In genomic region chrX:23699023-23699422, GRCm38 (mm10) we compare ENCODE assay signal across 26 mouse cellular contexts. TPM values are rescaled to one million over a fixed set of nuclear protein-coding genes. Genes with fewer than 3 reads are reported as not detected.
DNase-seq lines count a peak whose midpoint lies in the region; ATAC-seq and TF ChIP-seq lines count a peak whose summit lies in the region.
"Had no signal": no experiment of that assay in that cellular context is flagged by ENCODE, and none has a peak within 500 bp of the region (broad histone marks: within the 10 kb centered on the region; RNA-seq: fewer than 3 reads in every experiment).

No protein-coding gene starts in this region.

- no peaks in the 10 kb centered on the region for H3K9me3 ChIP-seq in liver, postnatal 0 days (ENCODE audit: low read length)
- no peaks in the 10 kb centered on the region for H3K9me3 ChIP-seq in liver, embryonic 12.5 days (replicated peaks)
- H3K9me3 ChIP-seq in liver, embryonic 14.5 days (ENCODE audit: control insufficient read depth, low read length), result no peaks in the 10 kb centered on the region
- H3K9me3 ChIP-seq: embryonic facial prominence, embryonic 13.5 days; embryonic facial prominence, embryonic 15.5 days; forebrain, embryonic 10.5 days; forebrain, embryonic 12.5 days; G1E had no signal

- no peak for ATAC-seq in liver, postnatal 0 days
- ATAC-seq in liver, embryonic 12.5 days, result peak; percentile 71
- ATAC-seq in liver, embryonic 14.5 days (ENCODE audit: insufficient read depth), result peak; percentile 62; the same call in 1 of the 2 replicates
- ATAC-seq: CD4-positive, CD25-positive, alpha-beta regulatory T cell, adult 4 months; forebrain, embryonic 14.5 days; forebrain, postnatal 0 days had no signal

- H3K36me3 ChIP-seq in liver, postnatal 0 days (replicated peaks; ENCODE audit: insufficient read depth, low read length), result no peaks in the 10 kb centered on the region
- no peaks in the 10 kb centered on the region for H3K36me3 ChIP-seq in liver, embryonic 12.5 days
- no peaks in the 10 kb centered on the region for H3K36me3 ChIP-seq in liver, embryonic 14.5 days (replicated peaks; ENCODE audit: control insufficient read depth, insufficient read depth, low read depth)
- H3K36me3 ChIP-seq: embryonic facial prominence, embryonic 13.5 days; embryonic facial prominence, embryonic 15.5 days; forebrain, embryonic 10.5 days; forebrain, embryonic 12.5 days; G1E had no signal

- no peaks in the 10 kb centered on the region for H3K4me1 ChIP-seq in liver, postnatal 0 days (ENCODE audit: insufficient read depth)
- peaks cover 19% of the 10 kb centered on the region for H3K4me1 ChIP-seq in liver, embryonic 12.5 days
- no peaks in the 10 kb centered on the region; a peak in 1 of 4 replicates for H3K4me1 ChIP-seq in liver, embryonic 14.5 days (replicated peaks; ENCODE audit: control insufficient read depth in 2 of 2, insufficient read depth in 2 of 2, low read length in 1 of 2)
- H3K4me1 ChIP-seq: embryonic facial prominence, embryonic 15.5 days; forebrain, embryonic 10.5 days; forebrain, embryonic 12.5 days had no signal

- DNase-seq in liver, result peak; percentile 18
- DNase-seq in liver, postnatal 0 days, result no peak
- no peak for DNase-seq in liver, embryonic 14.5 days (ENCODE audit: low read depth in 3 of 3, low spot score in 3 of 3)
- no peak for DNase-seq in cerebellum, adult 9-11 months
- DNase-seq in kidney, postnatal 25 days, result no peak
- DNase-seq in testis, postnatal 10 days (ENCODE audit: low spot score), result no peak
- DNase-seq: adrenal gland, adult 2 months; adrenal gland, postnatal 10 days; adrenal gland, postnatal 25 days; B cell, adult 2 months; cerebellum, adult 11 months; cerebellum, adult 18-20 months; cerebellum, adult 8-10 months; cerebellum, postnatal 10 days; cerebellum, postnatal 25 days; forebrain, postnatal 0 days had no signal

- H3K4me3 ChIP-seq in liver, postnatal 0 days (ENCODE audit: low read depth, low read length), result no peak overlapping the region
- H3K4me3 ChIP-seq in liver, embryonic 12.5 days, result no peak overlapping the region
- H3K4me3 ChIP-seq in liver, embryonic 14.5 days (ENCODE audit: insufficient read depth in 1 of 2, low read depth in 2 of 2, low read length in 2 of 2), result no peak overlapping the region
- H3K4me3 ChIP-seq: embryonic facial prominence, embryonic 13.5 days; embryonic facial prominence, embryonic 15.5 days; erythroblast, embryonic 14.5 days; forebrain, embryonic 10.5 days; forebrain, embryonic 12.5 days had no signal

- no peak for TF ChIP-seq EP300 in liver, postnatal 0 days (IDR thresholded peaks at IDR 0.05; ENCODE audit: low read depth)
- no peak for TF ChIP-seq EP300 in liver, embryonic 14.5 days (IDR thresholded peaks at IDR 0.05; ENCODE audit: low read depth)

- 71% methylated on average over 1 of the region's 1 CpGs for WGBS in liver, postnatal 0 days (ENCODE audit: insufficient replicate concordance)
- WGBS in liver, embryonic 12.5 days (ENCODE audit: insufficient replicate concordance), result 48% methylated on average over 1 of the region's 1 CpGs
- WGBS in liver, embryonic 14.5 days (ENCODE audit: insufficient replicate concordance), result 24% methylated on average over 1 of the region's 1 CpGs

- H3K27me3 ChIP-seq in liver, postnatal 0 days (ENCODE audit: insufficient read depth, low read length), result no peaks in the 10 kb centered on the region
- no peaks in the 10 kb centered on the region for H3K27me3 ChIP-seq in liver, embryonic 12.5 days (replicated peaks)
- no peaks in the 10 kb centered on the region for H3K27me3 ChIP-seq in liver, embryonic 14.5 days (ENCODE audit: control insufficient read depth, insufficient read depth, low read length)
- H3K27me3 ChIP-seq: CH12.LX; embryonic facial prominence, embryonic 13.5 days; embryonic facial prominence, embryonic 15.5 days; forebrain, embryonic 12.5 days had no signal

- H3K4me2 ChIP-seq in liver, postnatal 0 days (ENCODE audit: low read depth, low read length), result no peak overlapping the region
- no peak overlapping the region for H3K4me2 ChIP-seq in liver, embryonic 12.5 days
- H3K4me2 ChIP-seq in liver, embryonic 14.5 days (ENCODE audit: low read depth), result no peak overlapping the region
- H3K4me2 ChIP-seq: embryonic facial prominence, embryonic 13.5 days; embryonic facial prominence, embryonic 15.5 days; forebrain, embryonic 12.5 days had no signal

- no peak for TF ChIP-seq CTCF in liver, postnatal 0 days (IDR thresholded peaks at IDR 0.05; ENCODE audit: low read depth)
- TF ChIP-seq CTCF in liver, embryonic 14.5 days (IDR thresholded peaks at IDR 0.05; ENCODE audit: low read depth), result no peak

- no peak overlapping the region for H3K27ac ChIP-seq in liver, postnatal 0 days (ENCODE audit: low read depth)
- H3K27ac ChIP-seq in liver, embryonic 12.5 days, result no peak overlapping the region
- H3K27ac ChIP-seq in liver, embryonic 14.5 days, result no peak overlapping the region
- H3K27ac ChIP-seq: embryonic facial prominence, embryonic 13.5 days; embryonic facial prominence, embryonic 15.5 days; forebrain, embryonic 10.5 days; forebrain, embryonic 12.5 days had no signal

- no peak overlapping the region for H3K9ac ChIP-seq in liver, postnatal 0 days (replicated peaks)
- no peak overlapping the region for H3K9ac ChIP-seq in liver, embryonic 12.5 days
- no peak overlapping the region for H3K9ac ChIP-seq in liver, embryonic 14.5 days (replicated peaks)
- H3K9ac ChIP-seq: embryonic facial prominence, embryonic 13.5 days; embryonic facial prominence, embryonic 15.5 days; forebrain, embryonic 12.5 days; forebrain, postnatal 0 days had no signal

RNA-seq across cellular contexts. Expression of gene Wdr44, which starts 6.2 kb away (rescaled TPM):
- polyA plus RNA-seq in liver, postnatal 0 days (2015; fragmentation: Nextera tagmentation; extraction: Ambion mirVana), result 3.4 and 3.7 TPM in 2 replicates
- polyA plus RNA-seq in liver, embryonic 12.5 days (2016; fragmentation: Nextera tagmentation; extraction: Ambion mirVana), result 6.4 and 6.8 TPM in 2 replicates
- polyA plus RNA-seq in liver, embryonic 14.5 days (2012; rRNA removed), result 1.1 and 2.2 TPM in 2 replicates
- polyA plus RNA-seq in liver, embryonic 14.5 days (2014; fragmentation: Nextera tagmentation; extraction: Ambion mirVana), result 4.5 and 5.5 TPM in 2 replicates
